Mouse (Mus musculus): ENCODE data around the gene Dlst. TPM values are rescaled to one million over a fixed set of nuclear protein-coding genes. Genes with fewer than 3 reads are reported as not detected.
"Not testable (repeated sequence)": the region's sequence is repeated elsewhere in the genome, so short reads cannot be mapped to it uniquely, and the experiment has no call there.

Gene Dlst
- total RNA-seq, 2 experiments from 2014 or later = 171 to 180 TPM

DNA sequence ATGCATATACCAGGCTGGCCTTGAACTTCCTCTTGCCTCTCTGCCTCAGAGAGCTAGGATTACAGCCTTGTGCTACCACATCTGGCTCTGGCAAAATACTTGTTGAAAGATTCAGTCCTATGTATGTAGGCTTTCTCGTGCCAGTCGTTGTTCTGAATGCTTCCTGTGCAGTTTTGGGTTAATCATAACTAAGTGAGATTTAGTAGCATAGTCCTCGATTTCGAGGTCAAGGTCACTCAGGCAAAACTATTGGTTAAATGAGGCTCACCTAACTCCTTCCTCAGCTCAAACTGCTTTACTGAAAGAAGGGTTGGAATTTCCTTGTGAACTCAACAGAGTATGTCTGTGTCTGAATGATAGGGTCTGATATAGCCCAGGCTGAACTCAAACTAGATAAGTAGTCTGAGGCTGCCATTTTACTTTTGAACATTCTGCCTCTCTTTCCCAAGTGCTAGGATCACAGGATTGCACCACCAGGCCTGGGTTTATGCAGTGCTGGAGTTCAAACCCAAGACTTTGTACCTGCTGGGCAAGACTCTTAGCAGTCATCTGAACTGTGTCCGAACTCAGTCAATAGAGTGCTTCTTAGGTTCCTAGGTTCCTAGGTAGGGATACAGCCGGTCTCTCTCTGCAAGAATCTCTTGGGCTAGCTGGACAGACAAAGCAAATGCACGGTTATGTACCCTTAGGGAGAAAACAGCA lies 2.1 kb downstream of the Dlst start:
- intact Hi-C loops (cut with DNase I) = no loop called here
- DNase-seq (ENCODE audit: extremely low spot score in 1 of 2, low spot score in 2 of 2) = no peak

DNA sequence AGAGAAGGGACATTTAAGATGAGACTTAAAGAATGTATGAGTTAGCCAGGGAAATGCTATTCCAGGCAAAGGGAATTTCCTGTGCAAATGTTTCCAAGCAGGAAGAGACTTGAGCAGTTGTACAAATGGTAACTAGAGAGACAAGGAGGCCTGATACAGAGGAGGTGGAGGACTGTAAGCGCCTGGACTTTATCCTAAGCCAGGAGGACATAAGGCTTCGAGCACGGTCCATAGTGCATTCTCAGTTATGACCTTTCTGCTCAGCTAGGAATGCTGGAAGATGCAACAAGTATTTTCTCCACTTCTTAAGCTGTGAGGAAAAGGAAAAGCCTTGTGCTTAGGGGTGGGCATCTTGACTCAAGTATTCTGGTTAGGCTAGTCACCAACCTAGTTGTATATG lies 2.7 kb downstream of the Dlst start:
- no peak for DNase-seq (ENCODE audit: extremely low spot score in 1 of 2, low spot score in 2 of 2)
- intact Hi-C loops (cut with DNase I) = no loop called here

DNA sequence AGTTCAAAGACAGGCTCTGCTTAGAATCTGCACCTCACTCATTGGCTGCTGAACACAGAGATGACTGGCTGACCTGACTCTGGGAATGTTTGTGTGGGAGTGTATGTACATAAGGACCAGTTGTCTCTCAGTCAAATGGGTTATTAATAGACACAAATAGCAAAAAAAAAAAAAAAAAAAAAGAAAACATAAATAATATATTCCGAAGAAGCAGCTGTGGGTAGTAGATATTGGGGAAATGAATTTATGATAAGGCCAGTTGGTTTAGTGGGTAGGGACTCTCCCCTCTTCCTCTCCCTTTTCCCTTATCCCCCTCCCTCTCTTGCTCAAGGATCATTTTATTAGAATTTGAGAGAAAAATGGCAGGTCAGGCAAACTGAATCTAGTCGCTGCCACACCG lies 3.3 kb downstream of the Dlst start:
- intact Hi-C loops (cut with DNase I) = no loop called here
- no peak for DNase-seq (ENCODE audit: extremely low spot score in 1 of 2, low spot score in 2 of 2)

DNA sequence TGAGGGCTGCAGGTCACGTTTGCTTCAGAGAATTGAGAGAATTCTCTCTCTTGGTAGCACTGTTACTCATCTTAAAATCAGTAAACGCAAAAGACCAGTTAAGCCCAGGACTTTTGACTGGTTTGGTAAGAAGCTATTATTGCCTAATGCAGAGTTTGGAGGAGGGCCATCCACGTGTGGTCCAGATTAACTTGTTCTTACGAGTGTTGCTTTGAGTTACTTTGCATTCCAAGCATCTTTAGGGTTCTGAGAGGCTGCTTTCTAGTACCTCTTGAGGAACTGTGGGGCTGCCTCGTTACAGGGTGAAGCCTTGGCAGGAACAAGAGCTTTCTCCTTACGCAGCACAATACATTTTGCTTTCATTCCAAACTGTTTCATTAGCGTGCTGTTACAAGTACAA lies 5.0 kb downstream of the Dlst start:
- intact Hi-C loops (cut with DNase I) = no loop called here
- DNase-seq (ENCODE audit: extremely low spot score in 1 of 2, low spot score in 2 of 2) = no peak

DNA sequence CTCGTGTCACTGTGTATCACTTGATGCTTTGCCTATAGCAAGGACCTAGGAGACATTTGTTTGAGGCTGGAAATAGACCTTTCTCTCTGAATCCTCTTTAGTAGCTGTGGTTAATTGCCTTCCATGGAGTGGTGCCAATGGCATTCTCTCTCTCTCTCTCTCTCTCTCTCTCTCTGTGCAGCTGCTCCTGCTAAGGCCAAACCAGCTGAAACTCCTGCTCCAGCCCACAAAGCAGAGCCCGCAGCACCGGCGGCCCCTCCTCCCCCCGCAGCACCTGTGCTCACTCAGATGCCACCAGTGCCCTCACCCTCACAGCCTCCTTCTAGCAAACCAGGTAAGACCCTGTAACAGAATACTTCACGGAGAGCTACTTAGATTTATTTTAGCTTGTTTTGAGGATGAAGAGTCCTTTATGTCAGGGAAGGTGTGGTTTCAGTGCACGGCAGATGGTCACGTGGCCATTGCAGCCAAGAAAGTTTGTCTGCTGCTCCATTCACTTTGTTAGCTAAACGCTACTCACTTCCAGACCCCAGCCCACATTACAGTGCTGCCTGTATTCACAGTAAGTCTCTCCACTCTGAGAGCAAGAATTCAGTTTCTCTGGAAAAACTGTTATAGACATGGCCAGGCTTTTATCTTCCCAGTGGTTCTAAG lies 11.3 kb downstream of the Dlst start:
- intact Hi-C loops (cut with DNase I) = no loop called here
- DNase-seq (ENCODE audit: extremely low spot score in 1 of 2, low spot score in 2 of 2) = no peak

DNA sequence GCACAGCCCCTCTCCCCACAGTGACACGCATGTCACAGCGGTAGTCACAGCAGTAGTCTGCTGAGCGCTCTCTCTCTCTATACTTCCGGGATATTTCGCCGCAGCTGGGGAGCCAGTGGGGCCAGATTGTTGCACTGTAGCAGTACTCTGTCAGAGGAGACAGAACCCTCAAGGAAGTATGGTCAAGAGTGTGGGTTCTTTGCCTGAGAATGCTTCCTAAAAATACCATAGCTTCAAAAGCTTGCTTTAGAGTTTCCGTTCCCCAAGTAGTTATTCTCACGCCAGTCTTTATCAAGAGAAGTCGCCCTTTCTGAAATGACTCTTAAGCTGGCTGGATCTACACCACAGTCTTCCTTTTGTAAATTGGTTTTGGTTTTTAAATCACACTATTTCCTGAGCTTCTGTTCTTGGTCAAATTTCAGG lies 12.5 kb downstream of the Dlst start:
- DNase-seq (ENCODE audit: extremely low spot score in 1 of 2, low spot score in 2 of 2) = peak in 1 of 2 experiments; percentile 20
- intact Hi-C loops (cut with DNase I) = no loop called here

DNA sequence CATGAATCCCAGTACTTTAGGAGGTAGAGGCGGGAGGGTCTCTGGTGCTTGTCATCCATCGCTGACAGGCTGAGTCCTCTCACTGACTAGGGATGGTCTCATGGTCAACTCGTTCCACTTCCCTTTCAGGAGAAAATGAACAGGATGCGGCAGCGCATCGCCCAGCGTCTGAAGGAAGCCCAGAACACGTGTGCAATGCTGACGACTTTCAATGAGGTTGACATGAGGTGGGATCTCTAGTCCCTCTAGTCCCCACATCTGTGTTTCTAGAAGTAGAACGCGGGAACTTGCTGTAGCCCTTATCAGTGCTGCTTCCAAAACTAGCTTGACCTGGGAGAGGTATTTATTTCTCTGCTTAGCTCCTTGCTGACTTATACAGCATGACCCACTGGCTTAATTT lies 13.0 kb downstream of the Dlst start:
- DNase-seq (ENCODE audit: extremely low spot score in 1 of 2, low spot score in 2 of 2) = peak in 1 of 2 experiments; percentile 19
- intact Hi-C loops (cut with DNase I) = no loop called here

DNA sequence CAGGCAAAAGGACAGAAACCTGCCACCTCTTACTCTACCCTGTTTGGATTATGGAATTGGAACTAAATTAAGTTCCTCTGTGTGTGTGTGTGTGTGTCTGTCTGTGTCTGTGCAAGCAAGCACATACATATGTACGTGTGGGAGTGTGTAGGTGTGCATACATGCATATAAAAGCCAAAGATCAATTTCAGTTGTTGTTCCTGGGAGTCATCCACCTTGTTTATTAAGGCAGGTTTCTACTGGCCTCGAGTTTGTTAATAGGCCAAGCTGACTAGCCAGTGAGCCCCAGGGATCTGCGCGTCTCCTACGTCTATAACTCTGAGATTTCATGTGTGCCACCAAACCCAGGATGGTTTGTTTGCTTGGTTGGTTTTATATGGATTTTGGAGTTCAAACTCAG lies 14.1 kb downstream of the Dlst start:
- no peak for DNase-seq (ENCODE audit: extremely low spot score in 1 of 2, low spot score in 2 of 2)
- intact Hi-C loops (cut with DNase I) = no loop called here

DNA sequence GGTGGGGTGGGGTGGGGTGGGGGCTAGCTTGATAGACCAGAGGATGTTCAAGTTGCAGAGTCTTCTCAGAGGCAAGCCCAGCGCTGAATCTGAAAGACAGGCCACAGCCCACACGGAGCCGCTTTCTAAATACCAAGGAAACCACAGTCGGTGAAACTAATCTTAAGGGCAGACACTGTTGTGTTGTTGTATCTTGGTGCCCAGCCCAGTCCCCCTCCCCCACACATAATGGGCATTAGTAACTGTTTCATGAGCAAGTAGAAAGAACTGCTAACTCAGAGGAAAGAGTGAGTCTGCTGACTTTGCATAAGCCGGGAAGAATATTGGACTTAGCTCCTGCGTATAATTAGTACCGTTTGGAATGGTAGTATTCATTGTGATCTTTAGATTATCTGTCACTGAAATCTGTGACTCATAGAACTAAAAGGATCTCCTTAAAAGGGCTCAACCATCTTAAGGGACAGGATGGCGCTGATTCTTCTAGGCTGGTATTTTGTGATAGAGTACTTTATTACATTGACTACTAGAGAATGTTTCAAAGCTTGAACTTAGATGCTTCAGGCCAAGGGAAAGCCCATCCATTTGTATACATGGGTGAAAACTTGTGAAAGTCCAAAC lies 16.5 kb downstream of the Dlst start:
- no peak for DNase-seq (ENCODE audit: extremely low spot score in 1 of 2, low spot score in 2 of 2)
- intact Hi-C loops (cut with DNase I) = no loop called here

DNA sequence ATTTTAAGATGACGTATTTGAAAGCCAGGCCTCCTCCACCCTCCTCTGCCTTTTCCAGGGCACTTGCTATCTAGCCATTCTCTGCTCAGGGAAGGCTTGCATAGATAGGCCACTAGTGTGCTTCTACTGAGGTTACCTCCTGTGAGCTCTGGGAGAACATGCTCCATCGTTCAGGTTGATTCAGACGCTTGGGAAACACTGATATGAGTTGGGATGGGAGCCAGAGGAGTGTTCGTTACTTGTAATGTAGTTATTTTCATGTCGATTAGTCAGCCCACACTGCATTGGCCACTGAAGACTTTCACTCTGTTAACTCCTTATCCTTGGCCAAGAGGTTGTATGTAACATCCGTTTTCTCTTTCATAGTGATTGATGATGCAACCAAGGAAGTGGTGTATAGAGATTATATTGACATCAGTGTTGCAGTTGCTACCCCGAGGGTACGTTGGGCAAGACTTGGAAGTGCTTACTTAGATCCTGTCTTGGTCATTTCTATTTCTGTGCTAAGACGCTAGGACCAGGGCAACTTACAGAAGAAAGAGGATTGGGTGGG lies 18.9 kb downstream of the Dlst start:
- intact Hi-C loops (cut with DNase I) = no loop called here

DNA sequence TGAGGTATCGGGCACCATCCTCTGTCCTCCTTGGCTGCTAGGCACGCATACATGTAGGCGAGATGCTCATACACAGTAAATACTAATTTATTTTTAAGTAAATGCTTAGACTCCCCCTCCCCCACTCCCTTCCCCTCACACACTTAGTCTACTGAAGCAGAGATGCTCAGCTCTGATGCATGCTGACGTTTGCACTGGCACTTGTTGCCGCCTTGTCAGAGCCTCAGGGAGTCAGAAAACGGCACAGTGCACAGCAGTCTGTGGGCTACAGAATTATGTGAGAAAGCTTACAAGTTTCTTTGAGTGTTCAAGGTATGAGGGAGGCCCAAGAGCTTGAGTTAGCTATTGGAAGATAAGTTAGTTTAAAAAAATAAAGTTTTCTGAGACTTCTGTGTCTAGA lies 20.7 kb downstream of the Dlst start:
- no peak for DNase-seq (ENCODE audit: extremely low spot score in 1 of 2, low spot score in 2 of 2)
- intact Hi-C loops (cut with DNase I) = no loop called here

More for the DNA sequence above, 18.9 kb downstream of the Dlst start:
- no peak for DNase-seq (ENCODE audit: extremely low spot score in 1 of 2, low spot score in 2 of 2)

DNA sequence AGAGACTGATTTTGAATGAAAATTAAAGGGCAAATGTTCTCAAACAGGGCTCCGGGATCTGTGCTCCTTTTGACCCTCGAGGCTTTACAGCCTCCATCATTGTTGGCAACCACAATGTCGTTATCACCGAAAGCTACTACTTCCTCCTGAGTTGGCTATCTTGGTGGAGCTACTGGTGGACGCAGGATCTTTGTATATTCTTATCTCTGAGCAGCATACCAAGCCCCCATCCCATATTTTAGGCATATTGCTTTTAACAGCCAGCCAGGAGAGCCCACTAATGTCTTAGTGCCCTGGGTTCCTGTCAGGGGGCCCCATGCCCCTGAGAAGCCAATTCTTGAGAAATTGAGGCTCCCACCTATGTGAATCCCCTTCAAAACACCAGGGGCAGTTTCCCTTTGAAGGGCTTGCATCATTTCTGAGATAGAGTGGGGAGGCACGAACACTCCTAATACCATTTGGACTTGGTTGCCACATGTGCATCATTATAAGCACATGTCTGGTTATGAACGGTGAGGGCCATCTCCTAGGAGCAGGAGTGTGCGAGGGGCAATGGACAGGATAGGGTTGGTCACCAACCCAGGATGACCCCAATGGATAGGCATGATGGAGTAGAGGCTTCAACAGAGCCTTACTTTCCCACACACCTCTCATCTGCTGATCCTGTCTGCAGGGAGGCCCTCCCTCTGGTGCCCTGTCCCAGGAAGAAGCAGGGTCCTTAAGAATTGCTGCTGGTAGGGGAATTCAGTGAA lies 23.6 kb downstream of the Dlst start:
- no peak for DNase-seq (ENCODE audit: extremely low spot score in 1 of 2, low spot score in 2 of 2)
- intact Hi-C loops (cut with DNase I) = no loop called here

DNA sequence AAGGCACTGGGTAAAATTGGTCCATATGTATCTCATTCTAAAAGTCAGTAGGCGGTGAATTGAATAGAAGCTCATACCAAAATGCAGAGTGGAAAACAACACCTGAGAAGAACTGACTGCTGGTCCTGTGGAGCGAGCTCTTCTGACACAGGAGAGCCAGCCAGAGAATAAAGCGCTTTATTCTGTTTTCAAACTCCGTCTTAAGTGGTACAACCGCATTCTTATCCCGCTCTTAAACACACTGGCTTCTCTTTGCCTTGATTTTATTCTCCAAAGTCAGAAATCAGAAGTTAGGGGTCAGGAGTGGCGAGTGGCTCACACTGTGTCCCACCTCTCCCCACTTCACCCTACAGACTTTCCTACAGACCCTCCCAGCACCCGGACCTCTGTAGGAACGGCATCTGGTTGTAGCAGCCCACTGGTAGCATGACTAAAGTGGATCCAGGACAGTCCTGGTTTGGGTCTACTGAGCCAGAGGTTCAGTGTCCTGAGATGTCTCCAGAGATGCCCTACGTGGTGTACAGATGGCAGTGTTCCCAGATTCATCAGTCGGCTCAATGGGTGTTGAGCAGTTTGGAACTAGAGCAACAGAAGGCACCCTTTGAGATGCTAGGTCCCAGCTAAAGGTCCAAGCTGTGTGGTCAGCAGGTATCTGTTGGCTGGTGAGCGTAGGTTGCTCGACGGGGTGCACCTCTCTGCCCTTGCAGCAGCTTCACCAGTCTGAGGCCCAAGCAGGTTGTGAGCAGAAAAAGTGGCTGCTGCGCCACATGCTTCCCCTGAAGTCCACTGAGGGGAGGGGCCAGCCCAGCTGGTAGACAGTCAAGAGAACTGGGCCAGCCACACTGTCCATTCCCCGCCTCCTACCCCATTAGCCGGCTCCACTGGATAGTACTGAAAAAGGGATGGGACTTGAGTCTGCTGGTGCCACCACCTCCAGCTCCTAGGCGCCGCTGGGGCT lies 25.2 kb downstream of the Dlst start:
- intact Hi-C loops (cut with DNase I) = no loop called here

DNA sequence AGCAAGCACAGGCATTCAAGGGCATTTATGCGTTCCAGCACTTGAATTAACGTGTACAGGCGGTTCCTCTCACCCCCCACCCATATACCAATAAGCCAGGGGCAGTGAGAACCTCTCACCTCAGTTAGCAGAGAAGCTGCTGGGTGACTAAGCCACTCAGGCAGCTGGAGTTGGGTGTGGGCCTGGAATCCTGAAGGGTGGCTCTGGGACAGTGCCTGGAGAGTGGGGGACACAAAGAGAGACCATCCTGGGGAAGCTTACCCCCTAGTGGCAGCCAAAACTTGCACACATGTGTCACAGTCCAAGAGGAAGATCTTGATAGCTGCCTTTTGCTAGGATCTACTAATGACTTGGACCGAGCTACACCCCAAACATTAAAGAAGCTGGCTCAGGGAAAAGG lies 26.0 kb downstream of the Dlst start:
- intact Hi-C loops (cut with DNase I) = no loop called here

More for the DNA sequence above, 25.2 kb downstream of the Dlst start:
- DNase-seq (ENCODE audit: extremely low spot score in 1 of 2, low spot score in 2 of 2) = no peak

DNA sequence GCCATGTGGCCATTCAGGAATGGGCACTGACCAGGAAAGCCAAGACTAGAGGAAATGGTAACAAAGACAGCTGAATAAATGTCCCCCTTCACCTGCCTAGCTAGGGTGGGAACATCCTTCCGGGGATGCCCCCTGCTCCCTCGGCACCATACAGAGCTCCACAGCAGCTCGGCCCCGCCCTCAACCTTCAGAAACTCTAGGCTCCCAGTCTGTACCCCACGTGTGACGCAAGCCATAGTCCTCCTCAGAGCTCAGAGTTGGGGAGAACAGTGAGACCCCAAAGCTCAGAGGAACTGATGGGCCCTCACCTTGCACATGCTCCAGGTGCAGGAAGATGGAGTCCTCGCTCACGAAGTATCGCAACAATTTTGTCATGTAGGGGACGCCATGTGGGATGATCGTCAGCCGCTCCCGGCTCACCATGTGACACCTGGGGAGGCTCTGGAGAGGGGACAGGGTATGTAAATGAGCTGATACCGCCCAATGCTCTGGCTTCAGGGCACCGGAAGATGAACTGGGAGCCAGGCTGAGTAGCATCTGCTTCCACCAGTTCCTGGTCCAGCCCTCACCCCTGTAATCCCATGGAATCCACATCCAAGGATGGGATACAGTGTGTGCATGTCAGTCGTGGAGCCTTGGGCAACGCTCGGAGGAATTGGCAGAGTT lies 29.5 kb downstream of the Dlst start:
- no peak for DNase-seq (ENCODE audit: extremely low spot score in 1 of 2, low spot score in 2 of 2)
- intact Hi-C loops (cut with DNase I) = no loop called here

More for the DNA sequence above, 26.0 kb downstream of the Dlst start:
- DNase-seq (ENCODE audit: extremely low spot score in 1 of 2, low spot score in 2 of 2) = no peak

DNA sequence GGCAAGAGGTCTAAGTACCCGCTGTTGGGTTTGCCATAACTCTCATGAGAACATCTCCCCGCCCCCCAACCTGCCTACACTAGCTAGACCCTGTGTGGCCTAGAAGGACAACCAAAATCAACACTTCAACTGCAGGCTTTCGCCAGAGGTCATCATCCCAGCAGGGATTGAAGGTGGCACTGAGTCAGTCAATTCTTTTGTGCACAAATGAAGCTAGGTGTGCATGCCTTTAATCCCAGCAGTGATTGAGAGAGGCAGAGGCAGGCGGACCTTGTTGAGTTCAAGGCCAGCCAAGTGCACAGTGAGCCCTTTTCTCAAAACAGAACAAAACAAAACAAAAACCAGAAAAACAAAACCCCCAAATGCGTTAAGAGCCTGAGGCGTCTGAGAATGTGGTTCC lies 30.5 kb downstream of the Dlst start:
- intact Hi-C loops (cut with DNase I) = no loop called here
- DNase-seq (ENCODE audit: extremely low spot score in 1 of 2, low spot score in 2 of 2) = no peak

DNA sequence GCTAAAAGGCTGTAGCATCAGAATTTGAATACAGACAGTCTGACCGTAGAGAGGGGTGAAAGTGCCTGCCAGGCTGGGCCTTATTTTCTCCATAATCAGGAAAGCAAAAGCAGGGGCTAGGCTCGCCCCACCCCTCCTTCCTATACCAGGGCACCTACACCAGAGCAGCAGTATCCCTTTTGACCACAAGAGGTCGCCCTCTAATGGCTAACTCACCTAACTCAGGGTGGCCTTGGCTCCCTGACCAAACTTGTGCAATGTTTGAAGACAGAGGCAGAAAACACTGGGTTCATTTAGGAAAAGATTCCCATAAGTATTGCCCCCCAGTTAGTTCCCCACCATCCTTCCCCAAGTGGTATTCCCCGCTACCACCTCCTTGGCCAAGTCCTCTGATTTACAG lies 32.2 kb downstream of the Dlst start:
- intact Hi-C loops (cut with DNase I) = loop anchor here (2.0 kb wide), 1 partner anchor 162 kb away; no protein-coding TSS in a partner anchor
- DNase-seq (ENCODE audit: extremely low spot score in 1 of 2, low spot score in 2 of 2) = peak; percentile 67 to 86

DNA sequence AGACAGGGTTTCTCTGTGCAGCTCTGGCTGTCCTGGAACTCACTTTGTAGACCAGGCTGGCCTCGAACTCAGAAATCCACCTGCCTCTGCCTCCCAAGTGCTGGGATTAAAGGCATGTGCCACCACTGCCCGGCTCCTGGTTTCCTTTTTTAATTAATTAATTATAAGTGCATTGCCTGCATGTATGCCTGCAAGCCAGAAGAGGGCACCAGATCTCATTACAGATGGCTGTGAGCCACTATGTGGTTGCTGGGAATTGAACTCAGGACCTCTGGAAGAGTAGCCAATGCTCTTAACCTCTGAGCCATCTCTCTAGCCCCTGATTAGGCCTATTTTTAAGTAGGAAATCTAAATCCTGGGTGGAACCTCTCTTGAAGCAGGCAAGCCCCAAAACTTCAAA lies 33.6 kb downstream of the Dlst start:
- intact Hi-C loops (cut with DNase I) = loop anchor here (2.0 kb wide), 1 partner anchor 145 kb away; the partner anchor contains the start of genes Acyp1 and Zc2hc1c
- DNase-seq (ENCODE audit: extremely low spot score in 1 of 2, low spot score in 2 of 2) = not testable (repeated sequence)

Measured in left cerebral cortex, postnatal 10 days (tissue).